Mouse (Mus musculus) embryonic facial prominence, embryonic 15.5 days (tissue): ENCODE measurements at regions not wholly inside any gene's neighbourhood (a gene's known extent, or its start where the extent isn't known, plus 50 kb on each side); places are given as distances from the start of the nearest gene placed in this dataset.

Source experiments
- ATAC-seq: fragments of 200-750 bp; cut with Nextera tagmentation; 2 replicates; pipeline ENCODE4 v1.8.0; 2017; ENCODE audit warnings: low read depth, moderate TSS enrichment; ENCODE audit not compliant: insufficient number of reproducible peaks, low FRiP score, low TSS enrichment
- H3K27ac ChIP-seq: fragments of 300-500 bp; sonication (generic); replicated peaks from 2 replicates; pipeline ENCODE4 v1.5.1; 2015; ENCODE audit warnings: mild to moderate bottlenecking, inconsistent platforms
- H3K27me3 ChIP-seq: fragments of 300-500 bp; sonication (generic); 2 replicates; pipeline ENCODE4 v1.6.1; 2015; ENCODE audit warnings: inconsistent platforms
- H3K36me3 ChIP-seq: fragments of 300-500 bp; sonication (generic); 2 replicates; pipeline ENCODE4 v1.6.1; 2015; ENCODE audit warnings: mild to moderate bottlenecking, inconsistent platforms
- H3K4me1 ChIP-seq: fragments of 300-500 bp; sonication (generic); 2 replicates; pipeline ENCODE4 v1.6.1; 2015; ENCODE audit warnings: inconsistent platforms
- H3K4me2 ChIP-seq: fragments of 300-500 bp; sonication (generic); replicated peaks from 2 replicates; pipeline ENCODE4 v1.6.1; 2015; ENCODE audit warnings: mild to moderate bottlenecking, inconsistent platforms
- H3K4me3 ChIP-seq: fragments of 300-500 bp; sonication (generic); replicated peaks from 2 replicates; pipeline ENCODE4 v1.5.1; 2015; ENCODE audit warnings: mild to moderate bottlenecking, inconsistent platforms
- H3K9ac ChIP-seq: fragments of 300-500 bp; sonication (generic); 2 replicates; pipeline ENCODE4 v1.6.1; 2015; ENCODE audit warnings: inconsistent platforms
- H3K9me3 ChIP-seq: fragments of 300-500 bp; sonication (generic); replicated peaks from 2 replicates; pipeline ENCODE4 v1.6.1; 2016; ENCODE audit warnings: inconsistent platforms
- WGBS: fragments of 180-500 bp; shearing (Covaris S2); methylation state at CpG from one replicate; pipeline ENCODE4 v1.1.7; 2015; 5-methylcytosine and 5-hydroxymethylcytosine counted together

DNA sequence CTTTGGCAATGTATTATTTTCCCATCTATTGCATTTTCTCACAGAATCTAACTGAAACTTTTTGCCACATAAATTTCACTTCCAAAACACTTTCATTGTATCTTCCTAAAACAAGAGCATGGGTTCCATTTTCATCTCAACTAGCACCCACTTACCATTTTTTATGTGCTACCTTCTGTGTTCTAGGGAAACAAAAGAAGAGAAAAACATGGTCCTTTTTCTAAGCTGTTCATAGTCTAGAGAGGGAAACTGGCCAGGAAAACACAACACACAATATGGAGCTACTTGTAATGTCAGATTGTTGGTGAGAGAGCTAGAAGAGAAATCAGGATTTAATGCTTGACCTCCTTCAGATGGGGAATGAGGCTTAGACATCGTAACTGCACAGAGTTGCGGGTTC is 361.6 kb upstream of the Gm11042 start:
- H3K4me3 ChIP-seq: no peak overlapping the region
- 81% methylated on average over 2 of the region's 2 CpGs for WGBS
- ATAC-seq: no peak
- no peaks in the 10 kb centered on the region for H3K36me3 ChIP-seq
- H3K27ac ChIP-seq: no peak overlapping the region
- no peaks in the 10 kb centered on the region for H3K27me3 ChIP-seq
- no peak overlapping the region for H3K9ac ChIP-seq
- no peaks in the 10 kb centered on the region for H3K9me3 ChIP-seq
- no peaks in the 10 kb centered on the region for H3K4me1 ChIP-seq
- no peak overlapping the region for H3K4me2 ChIP-seq

DNA sequence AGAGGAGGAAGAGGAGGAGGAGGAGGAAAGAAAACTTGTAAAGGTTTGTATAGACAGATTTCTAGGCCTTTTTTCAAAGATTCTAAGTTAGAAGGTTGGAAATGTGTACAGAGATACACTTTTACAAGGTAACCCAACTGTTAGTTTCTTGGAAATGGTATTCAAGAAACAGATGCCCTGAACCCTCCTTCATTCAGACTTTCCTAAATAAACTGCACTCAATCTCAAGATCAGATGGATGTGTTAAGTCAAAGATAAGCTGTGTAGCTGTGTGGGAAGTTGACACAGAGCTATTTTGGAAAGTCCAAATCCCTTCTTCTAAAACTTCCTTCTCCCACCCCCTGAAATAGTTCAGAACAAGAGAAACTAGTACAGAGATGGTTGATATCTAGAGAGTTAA is 342.2 kb upstream of the Gm11042 start:
- Histone ChIP-seq H3K4me2 (no peak overlapping the region), H3K4me3 (no peak overlapping the region), H3K9me3 (no peaks in the 10 kb centered on the region), H3K9ac (no peak overlapping the region), H3K27ac (no peak overlapping the region), H3K27me3 (no peaks in the 10 kb centered on the region), H3K36me3 (no peaks in the 10 kb centered on the region), H3K4me1 (no peaks in the 10 kb centered on the region)
- ATAC-seq: no peak

DNA sequence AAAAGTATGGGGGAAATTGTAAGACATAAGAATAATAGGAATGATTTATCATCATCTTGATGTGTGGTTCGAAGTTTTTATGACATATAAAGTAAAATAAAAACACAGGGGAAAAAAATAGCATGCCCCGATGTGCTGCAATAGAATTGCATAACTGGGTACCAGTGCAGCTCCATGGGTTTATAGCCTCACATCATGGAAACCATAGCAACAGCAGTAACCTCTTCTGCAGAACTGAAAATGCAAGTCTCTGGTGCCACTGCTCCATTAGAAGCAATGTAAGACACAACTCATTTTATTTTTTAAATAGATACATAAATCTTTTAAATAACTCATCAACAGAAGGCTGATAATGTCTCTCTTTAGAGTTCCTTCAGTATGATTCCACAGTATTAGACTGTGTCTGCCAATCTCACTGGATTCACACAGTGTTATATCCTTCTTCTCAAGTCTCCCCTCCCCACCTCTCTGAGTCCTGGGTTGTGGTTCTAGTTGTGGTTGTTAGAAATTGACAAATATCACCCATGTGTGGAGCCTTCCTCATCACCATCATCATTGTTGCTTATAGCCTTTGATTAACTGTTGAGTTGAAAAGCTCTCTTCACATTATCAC is 340.9 kb upstream of the Gm11042 start:
- Histone ChIP-seq H3K4me2 (no peak overlapping the region), H3K27me3 (no peaks in the 10 kb centered on the region), H3K4me1 (no peaks in the 10 kb centered on the region), H3K27ac (no peak overlapping the region), H3K9me3 (no peaks in the 10 kb centered on the region), H3K36me3 (no peaks in the 10 kb centered on the region), H3K4me3 (no peak overlapping the region), H3K9ac (no peak overlapping the region)
- WGBS: 67% methylated on average over 2 of the region's 2 CpGs
- ATAC-seq: no peak

DNA sequence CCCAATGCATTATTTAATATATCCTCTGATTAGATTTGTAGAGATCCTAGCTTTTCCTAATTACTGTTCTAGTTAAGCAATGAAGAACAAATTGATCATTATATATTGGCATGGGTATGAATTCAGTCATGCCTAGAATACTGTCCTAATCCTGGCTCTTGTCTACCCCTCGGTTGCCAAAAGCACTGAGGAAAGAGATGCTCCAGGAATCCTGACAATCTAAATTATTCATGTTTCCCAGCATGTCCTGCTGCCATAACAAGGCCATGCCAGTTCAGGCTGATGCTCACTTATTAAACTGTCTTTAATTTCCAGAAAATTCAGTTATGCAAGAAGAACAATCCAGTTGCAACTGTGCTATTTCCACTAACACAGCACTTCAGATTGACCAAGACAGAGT is 335.1 kb upstream of the Gm11042 start:
- H3K27ac ChIP-seq: no peak overlapping the region
- H3K36me3 ChIP-seq: no peaks in the 10 kb centered on the region
- no peaks in the 10 kb centered on the region for H3K9me3 ChIP-seq
- no peak overlapping the region for H3K9ac ChIP-seq
- 65% methylated on average over 1 of the region's 1 CpGs for WGBS
- H3K4me2 ChIP-seq: no peak overlapping the region
- H3K4me3 ChIP-seq: no peak overlapping the region
- ATAC-seq: no peak
- no peaks in the 10 kb centered on the region for H3K4me1 ChIP-seq
- H3K27me3 ChIP-seq: no peaks in the 10 kb centered on the region

DNA sequence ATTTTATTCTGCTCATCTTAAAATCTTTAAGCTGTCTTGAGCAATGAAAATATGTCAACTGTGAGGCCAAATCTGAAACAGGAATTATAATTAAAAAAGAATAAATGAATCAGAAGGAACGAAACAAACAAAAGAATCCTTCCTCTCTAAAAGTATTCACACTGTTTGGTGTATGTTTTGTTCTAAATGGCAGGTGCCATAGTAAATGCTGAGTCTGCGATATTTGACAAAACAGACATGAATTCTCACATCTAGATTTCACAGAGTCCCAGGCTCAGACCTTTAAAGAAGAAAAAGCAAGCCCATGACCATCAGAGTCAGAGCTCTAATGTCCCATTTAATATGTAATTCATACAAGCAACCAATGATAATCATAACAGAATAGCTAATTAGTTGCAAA is 316.6 kb upstream of the Gm11042 start:
- Histone ChIP-seq H3K27ac (no peak overlapping the region), H3K27me3 (no peaks in the 10 kb centered on the region), H3K9ac (no peak overlapping the region), H3K4me1 (no peaks in the 10 kb centered on the region), H3K9me3 (no peaks in the 10 kb centered on the region), H3K4me3 (no peak overlapping the region), H3K36me3 (no peaks in the 10 kb centered on the region), H3K4me2 (no peak overlapping the region)
- ATAC-seq: no peak
- 79% methylated on average over 2 of the region's 2 CpGs for WGBS

DNA sequence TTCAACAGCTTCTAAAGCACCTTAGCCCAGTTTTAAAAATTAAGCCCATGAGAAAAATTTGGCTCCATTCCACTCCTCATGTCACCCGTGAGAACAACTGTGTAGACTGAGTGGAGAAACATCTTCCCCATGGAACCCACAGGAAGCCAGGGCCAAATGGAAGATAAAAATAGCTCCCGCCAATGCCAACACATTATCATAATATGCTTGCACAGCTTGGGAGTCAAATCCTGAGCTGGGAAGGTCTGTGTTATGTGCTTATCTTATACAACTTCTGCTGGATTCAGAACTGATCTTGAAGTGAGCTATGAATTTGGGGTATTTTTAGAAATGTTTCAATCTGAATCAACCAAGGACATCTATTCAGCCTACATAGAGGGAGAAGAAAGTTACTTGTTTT is 279.0 kb upstream of the Gm11042 start:
- 58% methylated on average over 2 of the region's 2 CpGs for WGBS
- H3K4me2 ChIP-seq: no peak overlapping the region
- H3K4me1 ChIP-seq: no peaks in the 10 kb centered on the region
- H3K9me3 ChIP-seq: no peaks in the 10 kb centered on the region
- H3K36me3 ChIP-seq: no peaks in the 10 kb centered on the region
- H3K9ac ChIP-seq: no peak overlapping the region
- H3K27me3 ChIP-seq: no peaks in the 10 kb centered on the region
- H3K27ac ChIP-seq: no peak overlapping the region
- no peak overlapping the region for H3K4me3 ChIP-seq
- no peak for ATAC-seq

DNA sequence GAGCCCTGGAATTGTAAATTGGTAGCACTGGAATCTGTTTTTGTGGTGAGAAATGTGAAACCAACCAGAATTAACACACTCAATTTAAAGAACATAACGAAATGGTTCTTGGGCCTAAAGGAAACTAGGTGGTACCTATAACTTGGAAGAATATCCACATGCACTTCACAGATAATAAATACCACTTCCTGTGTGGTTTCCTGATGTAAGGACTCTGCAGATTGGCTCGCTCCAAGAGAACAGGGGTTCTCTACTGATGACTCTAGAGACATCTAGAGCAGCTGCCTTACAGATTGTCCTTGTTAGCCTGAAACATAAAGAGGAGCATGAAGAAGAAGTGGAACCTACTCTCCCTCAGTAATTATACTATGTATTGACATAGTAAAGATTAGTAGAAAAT is 238.4 kb upstream of the Gm11042 start:
- Histone ChIP-seq H3K36me3 (no peaks in the 10 kb centered on the region), H3K9me3 (no peaks in the 10 kb centered on the region), H3K4me2 (no peak overlapping the region), H3K4me1 (no peaks in the 10 kb centered on the region), H3K27ac (no peak overlapping the region), H3K9ac (no peak overlapping the region), H3K27me3 (no peaks in the 10 kb centered on the region), H3K4me3 (no peak overlapping the region)
- WGBS: 78% methylated on average over 2 of the region's 2 CpGs
- no peak for ATAC-seq

DNA sequence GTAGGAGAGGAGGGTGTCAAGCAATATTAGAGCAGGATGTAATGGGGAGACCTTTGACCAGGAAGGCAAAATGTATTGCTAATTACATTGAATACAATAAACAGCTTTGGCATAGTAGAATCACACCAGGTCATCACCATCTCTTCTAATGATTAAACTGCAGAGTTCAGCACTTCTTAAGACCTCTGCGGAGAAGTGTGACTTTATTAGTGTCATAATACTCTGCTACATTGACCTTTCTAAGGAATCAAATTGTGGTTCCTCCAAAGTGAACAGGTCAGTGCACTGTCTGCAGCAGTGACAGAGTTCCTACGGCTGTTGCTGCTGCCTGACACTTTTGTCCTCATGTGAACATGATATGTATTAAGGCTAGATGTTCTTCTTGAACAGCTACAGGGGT is 228.0 kb upstream of the Gm11042 start:
- Histone ChIP-seq H3K9me3 (no peaks in the 10 kb centered on the region), H3K27ac (no peak overlapping the region), H3K36me3 (no peaks in the 10 kb centered on the region), H3K4me1 (no peaks in the 10 kb centered on the region), H3K9ac (no peak overlapping the region), H3K4me2 (no peak overlapping the region), H3K27me3 (no peaks in the 10 kb centered on the region), H3K4me3 (no peak overlapping the region)
- ATAC-seq: no peak
- WGBS: 82% methylated on average over 2 of the region's 2 CpGs

DNA sequence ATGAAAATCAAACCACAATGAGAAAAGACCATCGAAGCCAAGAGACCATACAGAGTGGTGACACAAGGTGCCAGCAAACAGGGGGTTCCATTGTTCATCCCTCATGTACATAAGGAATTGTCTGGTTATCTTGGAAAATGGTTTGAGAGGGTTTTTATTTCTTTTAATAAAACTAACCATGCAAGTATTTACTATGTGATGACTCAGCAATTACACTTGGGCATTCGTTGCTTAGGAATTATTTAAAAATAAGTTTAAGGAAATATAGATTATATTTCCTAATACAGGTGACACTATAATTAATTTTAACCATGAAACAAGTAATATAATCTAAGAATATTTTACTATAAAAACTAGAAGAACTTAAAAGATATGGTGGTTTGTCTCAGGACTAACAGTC is 218.7 kb upstream of the Gm11042 start:
- Histone ChIP-seq H3K27me3 (no peaks in the 10 kb centered on the region), H3K9me3 (no peaks in the 10 kb centered on the region), H3K9ac (no peak overlapping the region), H3K4me3 (no peak overlapping the region), H3K4me2 (no peak overlapping the region), H3K4me1 (no peaks in the 10 kb centered on the region), H3K27ac (no peak overlapping the region), H3K36me3 (no peaks in the 10 kb centered on the region)
- WGBS: 79% methylated on average over 2 of the region's 2 CpGs
- no peak for ATAC-seq

DNA sequence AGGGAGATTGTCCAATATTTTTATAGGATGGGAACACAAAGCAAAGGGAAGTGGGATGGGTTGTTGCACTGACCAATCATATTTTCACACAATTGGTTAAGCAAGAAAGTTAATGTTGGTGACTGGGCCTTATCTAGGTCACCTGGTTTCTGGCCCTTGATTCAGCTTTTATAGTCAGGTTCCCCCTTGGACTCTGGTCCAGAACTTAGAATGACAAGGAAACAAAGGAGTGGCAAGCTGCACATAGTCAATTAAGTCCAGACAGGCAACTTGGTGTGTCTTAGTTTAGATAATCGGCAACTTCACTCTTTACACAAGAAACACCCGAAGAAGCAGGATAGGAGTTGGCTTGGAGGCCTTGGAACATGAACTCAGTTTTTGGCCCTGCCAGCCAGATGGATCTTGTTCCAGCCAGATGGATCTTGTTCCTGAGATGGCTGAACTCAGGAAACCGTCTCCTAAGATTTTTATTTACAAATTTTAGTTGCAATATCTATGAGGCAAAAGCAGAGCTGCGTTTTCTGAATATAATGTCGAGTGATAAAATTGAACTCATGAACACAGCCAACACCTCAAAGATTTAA is 212.9 kb upstream of the Gm11042 start:
- 60% methylated on average over 5 of the region's 5 CpGs for WGBS
- Histone ChIP-seq H3K27me3 (no peaks in the 10 kb centered on the region), H3K4me1 (no peaks in the 10 kb centered on the region), H3K4me3 (no peak overlapping the region), H3K4me2 (no peak overlapping the region), H3K27ac (no peak overlapping the region), H3K9me3 (no peaks in the 10 kb centered on the region), H3K9ac (no peak overlapping the region), H3K36me3 (no peaks in the 10 kb centered on the region)
- no peak for ATAC-seq

DNA sequence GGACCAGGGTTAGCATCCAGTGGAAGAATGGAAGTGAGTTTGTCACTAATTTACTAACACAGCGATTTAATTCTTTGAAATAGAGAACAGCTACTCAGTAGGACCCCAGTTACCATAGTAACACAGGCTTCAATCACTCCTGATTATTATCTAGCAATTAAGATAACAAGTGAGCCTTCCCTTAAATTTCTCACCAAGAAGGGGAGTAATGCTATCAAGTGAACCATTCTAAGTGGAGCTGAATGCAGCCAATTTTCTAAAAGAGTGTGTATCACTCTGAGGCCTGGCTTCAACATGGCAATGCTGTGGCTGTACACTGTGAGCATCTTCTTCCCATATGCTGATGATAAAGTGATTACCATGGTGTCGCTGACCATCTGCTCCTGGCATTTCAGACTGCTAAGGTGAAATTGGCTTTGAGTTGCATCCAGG is 211.0 kb upstream of the Gm11042 start:
- no peaks in the 10 kb centered on the region for H3K27me3 ChIP-seq
- H3K9me3 ChIP-seq: no peaks in the 10 kb centered on the region
- H3K9ac ChIP-seq: no peak overlapping the region
- H3K4me1 ChIP-seq: no peaks in the 10 kb centered on the region
- no peaks in the 10 kb centered on the region for H3K36me3 ChIP-seq
- ATAC-seq: no peak
- no peak overlapping the region for H3K27ac ChIP-seq
- no peak overlapping the region for H3K4me2 ChIP-seq
- 60% methylated on average over 2 of the region's 2 CpGs for WGBS
- no peak overlapping the region for H3K4me3 ChIP-seq

DNA sequence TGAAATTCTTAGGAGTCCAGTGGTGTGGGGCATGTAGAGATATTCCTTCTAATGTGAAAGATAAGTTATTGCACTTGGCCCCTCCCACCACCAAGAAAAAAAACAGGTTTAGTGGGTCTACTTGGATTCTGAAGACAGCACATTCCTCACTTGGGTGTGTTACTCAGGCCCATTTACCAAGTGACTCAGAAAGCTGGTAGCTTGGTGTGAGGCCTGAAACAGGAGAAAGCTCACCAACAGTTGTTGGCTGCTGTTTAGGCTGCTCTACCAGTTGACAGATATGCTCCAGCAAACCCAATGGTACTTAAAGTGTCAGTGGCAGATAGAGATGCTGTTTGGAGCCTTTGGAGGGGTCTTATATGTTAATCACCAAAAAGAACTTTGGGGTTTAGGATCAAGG is 207.8 kb upstream of the Gm11042 start:
- H3K9me3 ChIP-seq: no peaks in the 10 kb centered on the region
- H3K36me3 ChIP-seq: no peaks in the 10 kb centered on the region
- no peak overlapping the region for H3K9ac ChIP-seq
- no peak overlapping the region for H3K27ac ChIP-seq
- no peaks in the 10 kb centered on the region for H3K4me1 ChIP-seq
- no peak for ATAC-seq
- H3K4me2 ChIP-seq: no peak overlapping the region
- no peak overlapping the region for H3K4me3 ChIP-seq
- no peaks in the 10 kb centered on the region for H3K27me3 ChIP-seq
